In the genomic region with DNA sequence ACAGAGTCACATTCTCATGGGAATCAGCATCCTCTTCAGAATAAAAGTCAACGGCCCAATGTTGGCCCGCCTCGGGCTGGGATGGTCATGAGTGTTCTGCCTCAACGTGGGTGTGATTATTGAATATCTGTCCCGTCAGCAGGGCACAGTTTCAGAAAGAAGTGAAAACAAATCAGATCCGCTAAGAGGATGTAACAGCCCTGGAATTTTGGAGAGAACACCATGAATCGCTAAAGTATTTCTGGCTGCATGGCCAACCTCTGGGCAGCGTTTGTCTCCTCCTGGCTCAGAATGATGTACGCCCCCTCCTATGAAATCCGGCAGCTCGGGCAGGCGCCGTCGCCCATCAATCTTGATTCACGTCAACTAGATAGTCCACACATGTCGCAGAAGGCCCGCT, we compare ENCODE assay signal across 14 mouse cellular contexts.
A peak's percentile ranks its signal among the peaks of the same experiment; 100 is the strongest.
DNase-seq lines count a peak whose midpoint lies in the region; ATAC-seq and TF ChIP-seq lines count a peak whose summit lies in the region.
"Had no signal": no experiment of that assay in that cellular context is flagged by ENCODE, and none has a peak within 500 bp of the region (broad histone marks: within the 10 kb centered on the region; RNA-seq: fewer than 3 reads in every experiment).

No protein-coding gene starts in this region.

- H3K9ac ChIP-seq in heart, embryonic 11.5 days (ENCODE audit: low read depth, low read length), result no peak overlapping the region
- H3K9ac ChIP-seq in lung, postnatal 0 days (replicated peaks; ENCODE audit: low read depth), result no peak overlapping the region
- H3K9ac ChIP-seq in forebrain, embryonic 15.5 days (replicated peaks), result no peak overlapping the region
- H3K9ac ChIP-seq: forebrain, embryonic 12.5 days; heart, embryonic 15.5 days; liver, embryonic 15.5 days had no signal

- no peak for TF ChIP-seq EP300 in lung, postnatal 0 days (IDR thresholded peaks at IDR 0.05)

- H3K4me2 ChIP-seq in heart, embryonic 11.5 days, result no peak overlapping the region
- no peak overlapping the region for H3K4me2 ChIP-seq in lung, postnatal 0 days (replicated peaks; ENCODE audit: low read depth, low read length)
- H3K4me2 ChIP-seq in forebrain, embryonic 15.5 days (replicated peaks), result no peak overlapping the region
- H3K4me2 ChIP-seq: forebrain, embryonic 12.5 days; heart, embryonic 15.5 days; liver, embryonic 15.5 days had no signal

- H3K4me3 ChIP-seq in heart, embryonic 11.5 days (ENCODE audit: low read depth, low read length), result no peak overlapping the region
- H3K4me3 ChIP-seq in lung, postnatal 0 days (ENCODE audit: low read depth, low read length), result no peak overlapping the region
- no peak overlapping the region for H3K4me3 ChIP-seq in forebrain, embryonic 15.5 days
- no peak overlapping the region for H3K4me3 ChIP-seq in hindbrain, embryonic 10.5 days
- H3K4me3 ChIP-seq: forebrain, embryonic 12.5 days; heart, embryonic 15.5 days; liver, embryonic 15.5 days had no signal

- peaks cover 12% of the 10 kb centered on the region for H3K4me1 ChIP-seq in heart, embryonic 11.5 days (ENCODE audit: control insufficient read depth, insufficient read depth, low read length)
- no peaks in the 10 kb centered on the region for H3K4me1 ChIP-seq in lung, postnatal 0 days (ENCODE audit: insufficient read depth, low read depth, low read length)
- peaks cover 9% of the 10 kb centered on the region; the same call in 1 of the 2 replicates for H3K4me1 ChIP-seq in forebrain, embryonic 15.5 days
- 0 out of 2 replicates have a peak, but pooled peaks cover 2% of the 10 kb centered on the region for H3K4me1 ChIP-seq in hindbrain, embryonic 10.5 days (replicated peaks)
- H3K4me1 ChIP-seq: forebrain, embryonic 12.5 days; liver, embryonic 15.5 days had no signal

- H3K27me3 ChIP-seq in heart, embryonic 11.5 days (ENCODE audit: control insufficient read depth, insufficient read depth, low read length), result no peaks in the 10 kb centered on the region
- H3K27me3 ChIP-seq in lung, postnatal 0 days (replicated peaks; ENCODE audit: insufficient read depth, low read length), result no peaks in the 10 kb centered on the region
- H3K27me3 ChIP-seq in forebrain, embryonic 15.5 days, result no peaks in the 10 kb centered on the region
- H3K27me3 ChIP-seq in hindbrain, embryonic 10.5 days (ENCODE audit: insufficient read depth, poor library complexity, severe bottlenecking), result no peaks in the 10 kb centered on the region
- H3K27me3 ChIP-seq: forebrain, embryonic 12.5 days; heart, embryonic 15.5 days; liver, embryonic 15.5 days had no signal

- H3K36me3 ChIP-seq in heart, embryonic 11.5 days (ENCODE audit: control insufficient read depth, insufficient read depth, low read length), result no peaks in the 10 kb centered on the region
- no peaks in the 10 kb centered on the region for H3K36me3 ChIP-seq in lung, postnatal 0 days (ENCODE audit: insufficient read depth, low read length)
- H3K36me3 ChIP-seq in forebrain, embryonic 15.5 days, result no peaks in the 10 kb centered on the region
- no peaks in the 10 kb centered on the region for H3K36me3 ChIP-seq in hindbrain, embryonic 10.5 days
- H3K36me3 ChIP-seq: forebrain, embryonic 12.5 days; heart, embryonic 15.5 days; liver, embryonic 15.5 days had no signal

- no peak for ATAC-seq in heart, embryonic 11.5 days (replicated peaks; ENCODE audit: insufficient number of reproducible peaks, low FRiP score, low TSS enrichment)
- peak; percentile 47 for ATAC-seq in lung, postnatal 0 days
- ATAC-seq in forebrain, embryonic 15.5 days (replicated peaks), result no peak

- peak; percentile 57 to 74 for DNase-seq in heart, adult 18-20 months
- DNase-seq in adrenal gland, adult 2 months, result peak; percentile 43
- DNase-seq in gastrocnemius, postnatal 25 days, result peak; percentile 77
- DNase-seq in lung, postnatal 0 days (ENCODE audit: low spot score), result peak; percentile 37
- DNase-seq in left cerebral cortex, adult 9 months (ENCODE audit: low spot score in 2 of 2), result no peak
- DNase-seq in hindbrain, embryonic 10.5 days (ENCODE audit: low spot score), result no peak
- DNase-seq: cerebellum, adult 2 months; thymus, postnatal 14 days had no signal

- TF ChIP-seq CTCF in lung, postnatal 0 days (IDR thresholded peaks at IDR 0.05), result no peak

- WGBS in heart, embryonic 11.5 days (ENCODE audit: insufficient replicate concordance), result 69% methylated on average over 17 of the region's 17 CpGs
- WGBS in lung, postnatal 0 days, result 52% methylated on average over 17 of the region's 17 CpGs
- WGBS in forebrain, embryonic 15.5 days, result 96% methylated on average over 17 of the region's 17 CpGs
- 93% methylated on average over 17 of the region's 17 CpGs for WGBS in hindbrain, embryonic 10.5 days

- H3K27ac ChIP-seq in heart, embryonic 11.5 days (ENCODE audit: low read depth, low read length), result no peak overlapping the region
- no peak overlapping the region for H3K27ac ChIP-seq in lung, postnatal 0 days (ENCODE audit: low read length)
- H3K27ac ChIP-seq in forebrain, embryonic 15.5 days (replicated peaks), result no peak overlapping the region
- no peak overlapping the region for H3K27ac ChIP-seq in hindbrain, embryonic 10.5 days
- H3K27ac ChIP-seq: forebrain, embryonic 12.5 days; heart, embryonic 15.5 days; kidney, postnatal 0 days; liver, embryonic 15.5 days had no signal

- H3K9me3 ChIP-seq in heart, embryonic 11.5 days (replicated peaks; ENCODE audit: control insufficient read depth, low read length), result no peaks in the 10 kb centered on the region
- H3K9me3 ChIP-seq in lung, postnatal 0 days (ENCODE audit: low read length), result no peaks in the 10 kb centered on the region
- no peaks in the 10 kb centered on the region for H3K9me3 ChIP-seq in forebrain, embryonic 15.5 days
- H3K9me3 ChIP-seq in hindbrain, embryonic 10.5 days, result no peaks in the 10 kb centered on the region
- H3K9me3 ChIP-seq: forebrain, embryonic 12.5 days; heart, embryonic 15.5 days; liver, embryonic 15.5 days had no signal

Comparison
In these comparisons a context has a peak if more than half of its experiments do, and no peak if none do; other contexts are left out.
1. DNase-seq: peak in heart, adult 18-20 months (2 of 2), adrenal gland, adult 2 months (single experiment), gastrocnemius, postnatal 25 days (single experiment) and lung, postnatal 0 days (single experiment); none in left cerebral cortex, adult 9 months (0 of 2) and hindbrain, embryonic 10.5 days (single experiment).